Mouse (Mus musculus) midbrain, postnatal 0 days (tissue): ENCODE measurements at regions not wholly inside any gene's neighbourhood (a gene's known extent, or its start where the extent isn't known, plus 50 kb on each side); places are given as distances from the start of the nearest gene placed in this dataset.

Experiments used
- ATAC-seq: fragments of 200-750 bp; cut with Nextera tagmentation; 2 replicates; pipeline ENCODE4 v1.8.0; 2017; ENCODE audit warnings: moderate number of reproducible peaks, mild to moderate bottlenecking, moderate TSS enrichment, moderate library complexity; ENCODE audit not compliant: low FRiP score
- DNase-seq: peaks from one replicate; pipeline ENCODE4 v3.0.0-alpha.2; 2015; ENCODE audit warnings: low spot score
- H3K27ac ChIP-seq: fragments of 300-500 bp; sonication (generic); 2 replicates; pipeline ENCODE4 v1.5.1; 2014; ENCODE audit warnings: low read depth, mild to moderate bottlenecking, low read length, mixed read lengths
- H3K27me3 ChIP-seq: fragments of 300-500 bp; sonication (generic); 2 replicates; pipeline ENCODE4 v1.6.1; 2014; ENCODE audit warnings: low read length, control low read depth, mixed read lengths; ENCODE audit not compliant: insufficient read depth
- H3K36me3 ChIP-seq: fragments of 300-500 bp; sonication (generic); 2 replicates; pipeline ENCODE4 v1.6.1; 2014; ENCODE audit warnings: low read length, control low read depth, mixed read lengths; ENCODE audit not compliant: insufficient read depth
- H3K4me1 ChIP-seq: fragments of 300-500 bp; sonication (generic); 2 replicates; pipeline ENCODE4 v1.6.1; 2014; ENCODE audit warnings: mild to moderate bottlenecking, control low read depth, antibody characterized with exemption, low read length, mixed read lengths; ENCODE audit not compliant: insufficient read depth
- H3K4me2 ChIP-seq: fragments of 300-500 bp; sonication (generic); 2 replicates; pipeline ENCODE4 v1.6.1; 2014; ENCODE audit warnings: low read depth, mild to moderate bottlenecking, low read length, mixed read lengths; ENCODE audit not compliant: poor library complexity, severe bottlenecking
- H3K4me3 ChIP-seq: fragments of 300-500 bp; sonication (generic); 2 replicates; pipeline ENCODE4 v1.5.1; 2014; ENCODE audit warnings: low read depth, mild to moderate bottlenecking, low read length, moderate library complexity
- H3K9ac ChIP-seq: fragments of 300-500 bp; sonication (generic); replicated peaks from 2 replicates; pipeline ENCODE4 v1.6.1; 2014; ENCODE audit warnings: mild to moderate bottlenecking, low read length, moderate library complexity, mixed read lengths; ENCODE audit not compliant: poor library complexity, severe bottlenecking
- H3K9me3 ChIP-seq: fragments of 300-500 bp; sonication (generic); 2 replicates; pipeline ENCODE4 v1.6.1; 2016; ENCODE audit warnings: low read length, control low read depth
- CTCF ChIP-seq: IDR thresholded peaks from 2 replicates; pipeline ENCODE4 v1.5.1; 2016; ENCODE audit warnings: antibody characterized with exemption, mild to moderate bottlenecking
- WGBS: fragments of 180-500 bp; shearing (Covaris S2); extraction: QIAGEN DNeasy Blood & Tissue Kit; methylation state at CpG from one replicate; pipeline ENCODE4 v1.1.7; 2014; 5-methylcytosine and 5-hydroxymethylcytosine counted together

DNA sequence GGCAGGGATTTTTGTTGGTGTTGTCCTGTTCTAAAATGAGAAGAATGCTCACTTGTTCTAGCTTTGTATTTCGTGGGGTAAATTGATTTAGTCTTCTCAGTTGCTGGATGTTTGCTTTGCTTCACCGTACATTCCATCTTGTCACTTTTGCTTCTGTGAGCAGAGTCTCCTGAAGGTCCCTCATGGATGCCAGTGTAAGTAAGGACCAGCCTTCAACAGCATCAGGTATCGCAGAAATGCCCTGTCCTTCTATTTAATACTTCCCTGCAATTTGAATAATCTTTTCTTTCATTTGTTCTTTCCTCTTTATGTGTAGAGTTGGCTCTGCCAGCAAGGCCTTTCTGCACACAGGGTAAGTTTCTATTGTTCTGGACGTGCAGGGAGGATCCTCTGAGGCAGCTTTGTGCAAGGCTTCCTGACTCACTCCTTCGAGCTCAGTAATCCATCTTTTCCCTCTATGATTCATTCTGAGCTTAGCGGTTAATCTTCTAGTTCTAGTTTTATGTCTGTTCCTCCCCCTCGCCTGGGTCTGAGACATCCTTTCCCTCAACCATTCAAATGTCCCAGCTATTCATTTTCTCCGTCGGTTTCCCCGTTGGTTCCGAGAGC lies 55.7 kb upstream of the Gm5148 start:
- H3K4me3 ChIP-seq, result no peak overlapping the region
- no peaks in the 10 kb centered on the region for H3K27me3 ChIP-seq
- TF ChIP-seq CTCF, result no peak
- H3K4me2 ChIP-seq, result no peak overlapping the region
- no peak overlapping the region for H3K9ac ChIP-seq
- 18% methylated on average over 11 of the region's 11 CpGs for WGBS
- DNase-seq (no peak), ATAC-seq (no peak)
- no peaks in the 10 kb centered on the region for H3K36me3 ChIP-seq
- no peak overlapping the region for H3K27ac ChIP-seq
- no peaks in the 10 kb centered on the region for H3K9me3 ChIP-seq
- no peaks in the 10 kb centered on the region for H3K4me1 ChIP-seq

DNA sequence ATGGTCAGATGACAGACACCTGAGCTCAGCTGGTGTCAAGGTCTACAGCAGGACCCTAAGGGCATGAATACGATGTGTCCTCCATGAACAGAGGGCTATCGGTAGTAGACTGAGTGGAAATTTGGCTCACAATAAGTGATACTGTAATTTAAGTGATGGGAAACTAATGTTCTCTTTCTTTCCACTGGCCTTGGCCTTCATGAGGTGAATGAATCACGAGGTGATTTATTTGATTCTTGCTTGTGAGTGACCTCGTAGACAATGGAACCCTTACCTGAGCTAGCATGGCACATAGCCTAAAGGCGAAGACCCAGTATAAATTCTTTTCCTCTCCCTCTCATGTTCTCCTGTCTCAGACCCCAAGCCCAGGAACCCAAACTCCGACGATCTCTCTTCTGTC lies 54.1 kb upstream of the Gm5148 start:
- no peaks in the 10 kb centered on the region for H3K4me1 ChIP-seq
- H3K9me3 ChIP-seq, result no peaks in the 10 kb centered on the region
- no peak overlapping the region for H3K9ac ChIP-seq
- H3K4me2 ChIP-seq, result no peak overlapping the region
- TF ChIP-seq CTCF, result no peak
- no peaks in the 10 kb centered on the region for H3K27me3 ChIP-seq
- 98% methylated on average over 7 of the region's 7 CpGs for WGBS
- DNase-seq (no peak), ATAC-seq (no peak)
- H3K27ac ChIP-seq, result no peak overlapping the region
- no peaks in the 10 kb centered on the region for H3K36me3 ChIP-seq
- no peak overlapping the region for H3K4me3 ChIP-seq

DNA sequence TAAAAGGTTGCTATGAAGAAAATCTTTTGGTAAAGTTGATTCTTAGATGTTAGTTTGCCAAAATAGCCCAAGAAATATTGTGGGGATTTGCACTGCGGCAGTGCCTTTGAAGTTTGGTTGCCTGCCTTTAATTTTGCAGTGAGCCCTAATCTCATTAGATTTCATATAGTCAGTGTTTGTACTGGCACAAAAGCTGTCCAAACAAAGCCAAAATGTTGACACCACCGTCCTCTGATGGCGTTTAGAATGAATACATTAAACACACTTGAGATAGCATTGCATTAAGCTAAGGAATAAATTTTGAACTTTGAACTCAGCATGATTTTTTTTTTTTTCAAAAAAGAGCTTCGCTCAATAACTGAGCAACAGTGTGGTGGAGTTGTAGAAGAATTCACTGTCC lies 51.9 kb upstream of the Gm5148 start:
- TF ChIP-seq CTCF, result no peak

More for the DNA sequence above, 51.9 kb upstream of the Gm5148 start:
- no peak overlapping the region for H3K9ac ChIP-seq
- no peak overlapping the region for H3K27ac ChIP-seq
- no peak overlapping the region for H3K4me3 ChIP-seq
- no peaks in the 10 kb centered on the region for H3K36me3 ChIP-seq
- no peaks in the 10 kb centered on the region for H3K4me1 ChIP-seq
- H3K27me3 ChIP-seq, result no peaks in the 10 kb centered on the region
- 16% methylated on average over 4 of the region's 4 CpGs for WGBS
- H3K9me3 ChIP-seq, result no peaks in the 10 kb centered on the region
- ATAC-seq, result no peak
- DNase-seq, result no peak
- H3K4me2 ChIP-seq, result no peak overlapping the region
